Comparison of ENCODE assay signal across 10 mouse cellular contexts in genomic region chr17:90141602-90142001, GRCm38 (mm10).
DNase-seq lines count a peak whose midpoint lies in the region; ATAC-seq and TF ChIP-seq lines count a peak whose summit lies in the region.
"Had no signal": no experiment of that assay in that cellular context is flagged by ENCODE, and none has a peak within 500 bp of the region (broad histone marks: within the 10 kb centered on the region; RNA-seq: fewer than 3 reads in every experiment).

No protein-coding gene starts in this region.

- POLR2A ChIA-PET in Patski (lab: Charles Lee) = no interaction called here

- H3K4me2 ChIP-seq in midbrain, embryonic 11.5 days = no peak overlapping the region
- H3K4me2 ChIP-seq: heart, embryonic 15.5 days; liver, embryonic 15.5 days had no signal

- H3K4me1 ChIP-seq in midbrain, embryonic 11.5 days (ENCODE audit: control insufficient read depth, insufficient read depth, low read length) = no peaks in the 10 kb centered on the region
- H3K4me1 ChIP-seq: heart, embryonic 15.5 days; liver, embryonic 15.5 days had no signal

- no peak for ATAC-seq in Patski
- no peak for ATAC-seq in midbrain, embryonic 11.5 days (ENCODE audit: low FRiP score)

- no peak overlapping the region for H3K27ac ChIP-seq in left cerebral cortex, adult 2 months
- H3K27ac ChIP-seq in midbrain, embryonic 11.5 days (ENCODE audit: low read depth, low read length) = no peak overlapping the region
- H3K27ac ChIP-seq: heart, embryonic 15.5 days; liver, embryonic 15.5 days had no signal

- 52% methylated on average over 4 of the region's 4 CpGs for WGBS in midbrain, embryonic 11.5 days

- intact Hi-C loops in left cerebral cortex, adult 2 months (cut with DNase I) = no loop called here
- intact Hi-C loops in left cerebral cortex, postnatal 36 days (cut with DNase I) = no loop called here

- H3K27me3 ChIP-seq in Patski = no peaks in the 10 kb centered on the region
- H3K27me3 ChIP-seq in midbrain, embryonic 11.5 days (ENCODE audit: control insufficient read depth, insufficient read depth, low read length) = no peaks in the 10 kb centered on the region
- H3K27me3 ChIP-seq: heart, embryonic 15.5 days; liver, embryonic 15.5 days had no signal

- in situ Hi-C loops in Patski (cut with MboI; ENCODE audit: low pct_unique_long_range_greater_than_20kb) = no loop called here

- H3K9ac ChIP-seq in midbrain, embryonic 11.5 days (ENCODE audit: low read length) = no peak overlapping the region
- H3K9ac ChIP-seq: heart, embryonic 15.5 days; liver, embryonic 15.5 days had no signal

- no peaks in the 10 kb centered on the region for H3K9me3 ChIP-seq in midbrain, embryonic 11.5 days (ENCODE audit: control insufficient read depth, low read length)
- H3K9me3 ChIP-seq: heart, embryonic 15.5 days; liver, embryonic 15.5 days had no signal

- no peak for DNase-seq in left cerebral cortex, adult 2 months (ENCODE audit: extremely low spot score in 1 of 2, low spot score in 2 of 2)
- DNase-seq in left cerebral cortex, postnatal 36 days (ENCODE audit: low spot score in 2 of 2) = no peak
- no peak for DNase-seq in Patski (ENCODE audit: low read depth, low spot score)
- peak; percentile 36 for DNase-seq in brain, adult 2 months (ENCODE audit: low read depth, low spot score)
- peak; percentile 8 to 76 for DNase-seq in kidney, postnatal 36 days
- DNase-seq in thymus, adult 18-20 months = no peak
- DNase-seq in layer of hippocampus, adult 9-11 months = no peak
- no peak for DNase-seq in midbrain, embryonic 11.5 days (ENCODE audit: low spot score, missing footprints)

- no peak overlapping the region for H3K4me3 ChIP-seq in left cerebral cortex, adult 2 months
- H3K4me3 ChIP-seq in midbrain, embryonic 11.5 days (ENCODE audit: low read depth, low read length) = no peak overlapping the region
- H3K4me3 ChIP-seq: heart, embryonic 15.5 days; liver, embryonic 15.5 days had no signal

- TF ChIP-seq CTCF in left cerebral cortex, adult 2 months (IDR thresholded peaks at IDR 0.05) = peak; percentile 46
- peak; percentile 42 for TF ChIP-seq CTCF in Patski (IDR thresholded peaks at IDR 0.05)

- no peaks in the 10 kb centered on the region for H3K36me3 ChIP-seq in midbrain, embryonic 11.5 days (ENCODE audit: control insufficient read depth, insufficient read depth, low read length)
- H3K36me3 ChIP-seq: heart, embryonic 15.5 days; liver, embryonic 15.5 days had no signal

- CTCF ChIA-PET in Patski (lab: Charles Lee) = interaction anchor here (1.1 kb wide), 1 partner anchor 8 kb away, joined by 5 read pairs; no protein-coding TSS in a partner anchor

Comparison
In these comparisons a context has a peak if more than half of its experiments do, and no peak if none do; other contexts are left out.
1. DNase-seq: peak in brain, adult 2 months (single experiment) and kidney, postnatal 36 days (2 of 2); none in left cerebral cortex, adult 2 months (0 of 2), left cerebral cortex, postnatal 36 days (0 of 2), Patski (single experiment), thymus, adult 18-20 months (0 of 2), layer of hippocampus, adult 9-11 months (single experiment) and midbrain, embryonic 11.5 days (single experiment).